Mouse (Mus musculus) CH12.LX (cell line): Measurements from ENCODE around the gene Nek2. TPM values are rescaled to one million over a fixed set of nuclear protein-coding genes. Genes with fewer than 3 reads are reported as not detected.

ENCODE experiments used
- DNase-seq: peaks from one replicate; pipeline ENCODE4 v3.0.0-alpha.2; 2013; ENCODE audit errors: extremely low read depth
- H3K27ac ChIP-seq: 2 replicates; pipeline ENCODE4 v1.5.1; 2012; ENCODE audit warnings: low read depth, mild to moderate bottlenecking, control low read depth, moderate library complexity; ENCODE audit not compliant: insufficient read depth
- H3K27me3 ChIP-seq: replicated peaks from 2 replicates; pipeline ENCODE3; 2012; ENCODE audit warnings: inconsistent platforms
- H3K36me3 ChIP-seq, 2 experiments: replicated peaks in 1 of 2; 2 replicates each; pipeline versions ENCODE3 to v1.6.1; 2012; ENCODE audit warnings: inconsistent platforms in 1 of 2, low read length in 1 of 2, mild to moderate bottlenecking in 1 of 2, mixed read lengths in 1 of 2, moderate library complexity in 1 of 2; ENCODE audit not compliant: control insufficient read depth in 1 of 2, insufficient read depth in 1 of 2
- H3K4me1 ChIP-seq, 2 experiments: 2 replicates each; pipeline ENCODE4 v1.6.1; 2012; ENCODE audit warnings: inconsistent platforms in 1 of 2, moderate library complexity in 1 of 2; ENCODE audit not compliant: insufficient read depth in 2 of 2, control insufficient read depth in 1 of 2
- H3K4me2 ChIP-seq: 2 replicates; pipeline ENCODE4 v1.6.1; 2012; ENCODE audit warnings: low read depth, mild to moderate bottlenecking, control low read depth; ENCODE audit not compliant: poor library complexity, insufficient read depth, severe bottlenecking
- H3K4me3 ChIP-seq, 3 experiments: fragments of 150-350 bp in 1 of 3; sonication (generic) in 1 of 3; replicated peaks in 1 of 3; 2 replicates each; pipeline versions ENCODE3 to v1.5.1; 2011 to 2012; ENCODE audit warnings: low read depth in 2 of 3, low read length in 2 of 3, mild to moderate bottlenecking in 2 of 3, moderate library complexity in 2 of 3, control low read depth in 1 of 3, improper control_type of control experiment in 1 of 3, inconsistent platforms in 1 of 3, mixed read lengths in 1 of 3; ENCODE audit not compliant: poor library complexity in 1 of 3
- H3K79me2 ChIP-seq: replicated peaks from 2 replicates; pipeline ENCODE4 v1.6.1; 2012; ENCODE audit warnings: mild to moderate bottlenecking, moderate library complexity; ENCODE audit not compliant: control insufficient read depth, poor library complexity, insufficient read depth, severe bottlenecking; ENCODE audit errors: extremely low read depth
- H3K9ac ChIP-seq: 2 replicates; pipeline ENCODE4 v1.6.1; 2012; ENCODE audit warnings: low read depth, mild to moderate bottlenecking, control low read depth, moderate library complexity; ENCODE audit not compliant: insufficient read depth
- H3K9me3 ChIP-seq: replicated peaks from 2 replicates; pipeline ENCODE3; 2012; ENCODE audit warnings: low read length, inconsistent platforms, mixed read lengths
- CHD1 ChIP-seq: IDR thresholded peaks from 2 replicates; pipeline ENCODE4 v1.6.1; 2012; ENCODE audit warnings: low read depth, low read length, improper control_type of control experiment, inconsistent platforms
- CTCF ChIP-seq, 2 experiments: IDR thresholded peaks in 1 of 2; conservative IDR thresholded peaks in 1 of 2; 2 replicates each; pipeline ENCODE4 v1.5.1; 2011 to 2012; ENCODE audit warnings: low read depth in 2 of 2, low read length in 2 of 2, improper control_type of control experiment in 1 of 2, inconsistent platforms in 1 of 2, mild to moderate bottlenecking in 1 of 2, moderate library complexity in 1 of 2
- ETS1 ChIP-seq: conservative IDR thresholded peaks from 2 replicates; pipeline ENCODE4 v1.6.1; 2012; ENCODE audit warnings: low read depth, mild to moderate bottlenecking, inconsistent platforms, low read length, improper control_type of control experiment, moderate library complexity
- HCFC1 ChIP-seq: IDR thresholded peaks from 2 replicates; pipeline ENCODE4 v1.6.1; 2012; ENCODE audit warnings: low read depth, mild to moderate bottlenecking, inconsistent platforms, low read length, improper control_type of control experiment
- IRF4 ChIP-seq: IDR thresholded peaks from 2 replicates; pipeline ENCODE4 v1.6.1; 2014; ENCODE audit warnings: low read depth, mild to moderate bottlenecking, inconsistent platforms, low read length, improper control_type of control experiment
- KAT2A ChIP-seq: IDR thresholded peaks from 2 replicates; pipeline ENCODE4 v1.6.1; 2012; ENCODE audit warnings: low read length, improper control_type of control experiment, inconsistent platforms; ENCODE audit not compliant: insufficient replicate concordance
- MAFK ChIP-seq: IDR thresholded peaks from 2 replicates; pipeline ENCODE4 v1.6.1; 2011; ENCODE audit warnings: low read length, improper control_type of control experiment; ENCODE audit not compliant: insufficient replicate concordance
- MAZ ChIP-seq: IDR thresholded peaks from 2 replicates; pipeline ENCODE4 v1.6.1; 2012; ENCODE audit warnings: low read depth, mild to moderate bottlenecking, inconsistent platforms, low read length, improper control_type of control experiment, moderate library complexity
- MEF2A ChIP-seq: IDR thresholded peaks from 2 replicates; pipeline ENCODE4 v1.6.1; 2014; ENCODE audit warnings: low read depth, mild to moderate bottlenecking, inconsistent platforms, low read length, improper control_type of control experiment, borderline replicate concordance
- POLR2A ChIP-seq: IDR thresholded peaks from 2 replicates; pipeline ENCODE4 v1.6.1; 2011; ENCODE audit warnings: low read depth, mild to moderate bottlenecking, improper control_type of control experiment, low read length
- RAD21 ChIP-seq: IDR thresholded peaks from 2 replicates; pipeline ENCODE4 v1.6.1; 2011; ENCODE audit warnings: low read depth, mild to moderate bottlenecking, low read length, improper control_type of control experiment, moderate library complexity
- RCOR1 ChIP-seq: conservative IDR thresholded peaks from 2 replicates; pipeline ENCODE4 v1.6.1; 2012; ENCODE audit warnings: low read depth, mild to moderate bottlenecking, inconsistent platforms, low read length, improper control_type of control experiment
- TBP ChIP-seq: conservative IDR thresholded peaks from 2 replicates; pipeline ENCODE4 v1.6.1; 2011; ENCODE audit warnings: low read depth, low read length, improper control_type of control experiment
- UBTF ChIP-seq: IDR thresholded peaks from 2 replicates; pipeline ENCODE4 v1.6.1; 2012; ENCODE audit warnings: low read depth, mild to moderate bottlenecking, inconsistent platforms, low read length, improper control_type of control experiment, moderate library complexity
- ZMIZ1 ChIP-seq: IDR thresholded peaks from 2 replicates; pipeline ENCODE4 v1.6.1; 2012; ENCODE audit warnings: low read depth, mild to moderate bottlenecking, inconsistent platforms, low read length, improper control_type of control experiment
- ZNF384 ChIP-seq: IDR thresholded peaks from 2 replicates; pipeline ENCODE4 v1.6.1; 2012; ENCODE audit warnings: low read depth, low read length, improper control_type of control experiment, inconsistent platforms
- dilution Hi-C: fragments of 300-500 bp; cut with MboI; formaldehyde crosslinking; loops from 2 replicates; pipeline ENCODE4 v1.14.3; 2020; ENCODE audit warnings: low sequenced_read_pairs; ENCODE audit not compliant: extremely low pct_unique_long_range_greater_than_20kb, extremely low pct_ligation_motif_present
- in situ Hi-C: fragments of 300-500 bp; cut with MboI; formaldehyde crosslinking; loops from 3 replicates; pipeline ENCODE4 v1.14.3; 2019; ENCODE audit warnings: low sequenced_read_pairs, low pct_ligation_motif_present, low pct_unique_long_range_greater_than_20kb, mixed read lengths
- polyA plus RNA-seq: library from polyadenylated mRNA; unstranded; fragments of >175 nt; gene quantifications from 2 replicates; pipeline ENCODE4 v1.2.1, GENCODE M21; 2012; ENCODE audit warnings: low read depth; ENCODE audit not compliant: insufficient read length
- total RNA-seq, 2 experiments: library from RNA; depleted of rRNA; stranded (reverse); fragments of 300-350 nt in 1 of 2; fragments of >200 nt in 1 of 2; gene quantifications; 2 replicates each; pipeline ENCODE4 v1.2.3; 2012 to 2014

Nek2 gene
- total and polyA plus RNA-seq, 3 experiments, result 41.3 to 68.8 (median 51.2) TPM

DNA sequence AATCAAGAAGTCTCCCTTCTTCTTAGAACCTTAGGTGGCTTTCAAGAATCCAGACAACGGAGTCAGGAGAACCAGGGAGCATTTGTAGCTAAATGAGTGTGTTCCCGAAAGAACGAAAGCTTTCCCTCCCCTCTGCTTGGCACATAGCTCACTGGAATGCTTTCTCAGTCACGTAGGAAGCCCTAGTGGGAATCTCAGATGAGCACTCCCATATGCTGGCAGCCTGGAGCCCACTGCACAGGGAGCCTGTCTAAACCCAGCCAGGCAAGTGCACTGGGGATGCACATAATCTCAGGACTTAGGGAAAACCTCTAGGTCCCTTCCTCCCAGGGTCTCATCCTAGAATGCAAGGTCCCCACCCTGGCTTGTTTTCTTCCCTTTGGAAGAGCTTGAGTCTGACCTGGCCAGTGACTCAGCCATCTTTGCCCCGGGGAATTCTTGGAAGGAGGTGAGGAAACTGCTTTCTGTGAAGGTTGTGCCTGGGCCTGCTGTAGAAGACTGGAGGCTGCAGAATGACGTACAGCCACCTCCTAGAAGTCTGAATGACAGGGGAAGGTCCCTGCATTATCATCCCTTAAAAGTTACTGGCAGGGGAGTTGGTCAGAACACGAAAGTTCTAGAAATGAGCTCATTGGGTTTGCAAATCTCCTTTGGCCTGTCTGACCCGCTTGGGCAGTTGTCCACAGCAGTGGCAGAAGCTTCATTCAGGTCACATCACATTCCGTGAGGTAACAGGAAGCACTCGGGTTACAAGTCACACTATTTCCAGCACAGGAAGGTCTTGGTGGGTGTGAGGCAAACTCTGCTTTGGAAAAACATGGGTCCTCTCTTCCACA is 18.2 kb upstream of the Nek2 start:
- H3K36me3 ChIP-seq, result no peaks in the 10 kb centered on the region
- no peaks in the 10 kb centered on the region for H3K79me2 ChIP-seq
- H3K27me3 ChIP-seq, result no peaks in the 10 kb centered on the region
- no peak for DNase-seq
- H3K9ac ChIP-seq, result no peak overlapping the region
- no peak overlapping the region for H3K4me2 ChIP-seq
- TF ChIP-seq ETS1 (peak; percentile 24; the same call in 1 of the 2 replicates), HCFC1 (no peak)
- H3K4me1 ChIP-seq, result peaks cover 4 to 40% of the 10 kb centered on the region in 2 experiments; a peak in 2 of 4 replicates
- H3K27ac ChIP-seq, result no peak overlapping the region
- dilution Hi-C loops, result no loop called here
- H3K4me3 ChIP-seq, result no peak overlapping the region
- in situ Hi-C loops, result loop anchor here (25.0 kb wide), 2 partner anchors 466 to 691 kb away; partner anchors contain the start of gene Tmem206
- peaks cover 12% of the 10 kb centered on the region for H3K9me3 ChIP-seq

DNA sequence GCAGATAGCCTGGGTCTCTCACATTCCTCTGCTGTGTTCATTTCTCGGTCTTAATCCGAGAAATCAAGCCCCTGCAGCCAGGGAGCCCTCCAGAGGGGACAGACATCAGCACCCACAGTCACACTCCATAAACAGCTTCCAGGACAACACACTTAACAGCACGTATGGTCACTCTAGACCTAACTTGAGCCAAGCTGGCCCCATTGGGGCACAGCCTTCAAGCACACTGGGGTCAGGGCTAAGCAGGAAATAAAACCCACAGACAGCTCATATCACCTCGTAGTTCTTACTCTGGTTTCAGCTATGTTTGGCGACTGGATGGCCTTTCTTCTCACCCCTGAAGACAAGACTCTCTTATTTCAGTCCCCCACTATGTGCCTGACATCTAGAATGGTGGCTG is 16.5 kb upstream of the Nek2 start:
- no peaks in the 10 kb centered on the region for H3K36me3 ChIP-seq
- no peak overlapping the region for H3K27ac ChIP-seq
- no peaks in the 10 kb centered on the region for H3K27me3 ChIP-seq
- H3K79me2 ChIP-seq, result no peaks in the 10 kb centered on the region
- TF ChIP-seq RAD21, result no peak
- no peak for TF ChIP-seq RCOR1
- TF ChIP-seq CHD1, result no peak
- TF ChIP-seq IRF4, result no peak
- TF ChIP-seq ZMIZ1, result no peak
- no peak for TF ChIP-seq CTCF (conservative IDR thresholded peaks at IDR 0.05 in 1 of 2, IDR thresholded peaks at IDR 0.05 in 1 of 2; ENCODE audit: low read depth in 2 of 2, low read length in 2 of 2)
- no peak for TF ChIP-seq KAT2A
- no peak for TF ChIP-seq MEF2A
- no peak for TF ChIP-seq ZNF384
- no peak for TF ChIP-seq MAZ
- no peak for TF ChIP-seq MAFK
- TF ChIP-seq TBP, result no peak
- TF ChIP-seq UBTF, result no peak
- TF ChIP-seq POLR2A, result no peak
- H3K4me2 ChIP-seq, result no peak overlapping the region
- peaks cover 7% of the 10 kb centered on the region for H3K9me3 ChIP-seq
- H3K9ac ChIP-seq, result no peak overlapping the region
- dilution Hi-C loops, result no loop called here
- in situ Hi-C loops, result loop anchor here (25.0 kb wide), 2 partner anchors 467 to 692 kb away; partner anchors contain the start of gene Tmem206
- peaks cover 4 to 51% of the 10 kb centered on the region in 2 experiments; a peak in 2 of 4 replicates for H3K4me1 ChIP-seq
- H3K4me3 ChIP-seq, result no peak overlapping the region
- DNase-seq, result no peak
